18 mouse cellular contexts compared by ENCODE assay signal in genomic region chr10:62505224-62505983, GRCm38 (mm10). TPM values are rescaled to one million over a fixed set of nuclear protein-coding genes. Genes with fewer than 3 reads are reported as not detected.
A peak's percentile ranks its signal among the peaks of the same experiment; 100 is the strongest.
DNase-seq lines count a peak whose midpoint lies in the region; ATAC-seq and TF ChIP-seq lines count a peak whose summit lies in the region.
"Had no signal": no experiment of that assay in that cellular context is flagged by ENCODE, and none has a peak within 500 bp of the region (broad histone marks: within the 10 kb centered on the region; RNA-seq: fewer than 3 reads in every experiment).

No protein-coding gene starts in this region.

- peak overlapping the region; percentile 64; the same call in 1 of the 2 replicates for H3K4me3 ChIP-seq in heart, adult 2 months
- H3K4me3 ChIP-seq in heart, embryonic 11.5 days (ENCODE audit: low read depth, low read length): no peak overlapping the region
- peak overlapping the region; percentile 51 for H3K4me3 ChIP-seq in thymus, adult 2 months (ENCODE audit: control insufficient read depth, insufficient read depth, low read length)
- peak overlapping the region; percentile 34; the same call in 1 of the 2 replicates for H3K4me3 ChIP-seq in liver, embryonic 16.5 days (ENCODE audit: low read depth, low read length)
- H3K4me3 ChIP-seq: embryonic facial prominence, embryonic 13.5 days; forebrain, embryonic 12.5 days; hindbrain, embryonic 15.5 days; kidney, embryonic 15.5 days; lung, embryonic 15.5 days; midbrain, embryonic 13.5 days; neural tube, embryonic 12.5 days had no signal

- DNase-seq in heart, adult 2 months: no peak
- DNase-seq in thymus, adult 2 months: no peak
- no peak for DNase-seq in thymus, postnatal 25 days
- no peak for DNase-seq in adrenal gland, postnatal 4 days (ENCODE audit: low spot score in 2 of 2)
- DNase-seq in left cerebral cortex, postnatal 10 days (ENCODE audit: extremely low spot score in 1 of 2, low spot score in 2 of 2): no peak
- no peak for DNase-seq in ovary, adult 18-20 months (ENCODE audit: low spot score)
- DNase-seq: cerebellum, postnatal 14 days; right cerebral cortex, adult 18-20 months had no signal

- H3K9ac ChIP-seq in heart, adult 2 months (ENCODE audit: low read depth, low read length): no peak overlapping the region
- H3K9ac ChIP-seq in heart, embryonic 11.5 days (ENCODE audit: low read depth, low read length): no peak overlapping the region
- H3K9ac ChIP-seq in liver, embryonic 16.5 days (ENCODE audit: low read depth, low read length): peak overlapping the region; percentile 44; the same call in 1 of the 2 replicates
- H3K9ac ChIP-seq: embryonic facial prominence, embryonic 13.5 days; forebrain, embryonic 12.5 days; hindbrain, embryonic 15.5 days; kidney, embryonic 15.5 days; lung, embryonic 15.5 days; midbrain, embryonic 13.5 days; neural tube, embryonic 12.5 days had no signal

- H3K4me1 ChIP-seq in heart, adult 2 months (ENCODE audit: control insufficient read depth, insufficient read depth, low read length): peaks cover 12% of the 10 kb centered on the region
- peaks cover 3% of the 10 kb centered on the region; the same call in 1 of the 2 replicates for H3K4me1 ChIP-seq in heart, embryonic 11.5 days (ENCODE audit: control insufficient read depth, insufficient read depth, low read length)
- H3K4me1 ChIP-seq in thymus, adult 2 months (replicated peaks; ENCODE audit: control insufficient read depth, insufficient read depth, low read length): peaks cover 31% of the 10 kb centered on the region
- peaks cover 62% of the 10 kb centered on the region for H3K4me1 ChIP-seq in liver, embryonic 16.5 days (ENCODE audit: control insufficient read depth, low read depth, low read length)
- H3K4me1 ChIP-seq: midbrain, embryonic 13.5 days; neural tube, embryonic 12.5 days had no signal

- H3K27ac ChIP-seq in heart, adult 2 months: peak overlapping the region; percentile 97
- H3K27ac ChIP-seq in heart, embryonic 11.5 days (ENCODE audit: low read depth, low read length): no peak overlapping the region
- H3K27ac ChIP-seq in thymus, adult 2 months (ENCODE audit: control insufficient read depth, insufficient read depth, low read length): peak overlapping the region; percentile 99
- peak overlapping the region; percentile 76 for H3K27ac ChIP-seq in liver, embryonic 16.5 days (ENCODE audit: low read length)
- H3K27ac ChIP-seq: embryonic facial prominence, embryonic 13.5 days; forebrain, embryonic 12.5 days; hindbrain, embryonic 15.5 days; kidney, embryonic 15.5 days; layer of hippocampus, adult 2 months; lung, embryonic 15.5 days; midbrain, embryonic 13.5 days; neural tube, embryonic 12.5 days had no signal

- H3K36me3 ChIP-seq in heart, adult 2 months (ENCODE audit: control insufficient read depth, insufficient read depth, low read length): peaks cover 4% of the 10 kb centered on the region; the same call in 1 of the 2 replicates
- H3K36me3 ChIP-seq in heart, embryonic 11.5 days (ENCODE audit: control insufficient read depth, insufficient read depth, low read length): no peaks in the 10 kb centered on the region
- no peaks in the 10 kb centered on the region for H3K36me3 ChIP-seq in thymus, adult 2 months (ENCODE audit: control insufficient read depth, insufficient read depth, low read length)
- H3K36me3 ChIP-seq in liver, embryonic 16.5 days (ENCODE audit: control insufficient read depth, insufficient read depth): no peaks in the 10 kb centered on the region
- H3K36me3 ChIP-seq: embryonic facial prominence, embryonic 13.5 days; forebrain, embryonic 12.5 days; hindbrain, embryonic 15.5 days; kidney, embryonic 15.5 days; lung, embryonic 15.5 days; midbrain, embryonic 13.5 days; neural tube, embryonic 12.5 days had no signal

- H3K27me3 ChIP-seq in heart, adult 2 months (ENCODE audit: control insufficient read depth, insufficient read depth, low read length): no peaks in the 10 kb centered on the region
- no peaks in the 10 kb centered on the region for H3K27me3 ChIP-seq in heart, embryonic 11.5 days (ENCODE audit: control insufficient read depth, insufficient read depth, low read length)
- no peaks in the 10 kb centered on the region for H3K27me3 ChIP-seq in thymus, adult 2 months (ENCODE audit: control insufficient read depth, insufficient read depth, low read length)
- H3K27me3 ChIP-seq in liver, embryonic 16.5 days (ENCODE audit: control insufficient read depth, insufficient read depth, low read depth, low read length): no peaks in the 10 kb centered on the region
- H3K27me3 ChIP-seq: neural tube, embryonic 12.5 days had no signal

- TF ChIP-seq POLR2A in heart, adult 2 months (IDR thresholded peaks at IDR 0.05; ENCODE audit: insufficient read depth, low read depth, low read length): no peak
- no peak for TF ChIP-seq POLR2A in thymus, adult 2 months (IDR thresholded peaks at IDR 0.05; ENCODE audit: control insufficient read depth, extremely low read depth, insufficient read depth, low read length, poor library complexity)

- H3K4me2 ChIP-seq in heart, embryonic 11.5 days: no peak overlapping the region
- peak overlapping the region; percentile 79 for H3K4me2 ChIP-seq in liver, embryonic 16.5 days (ENCODE audit: low read depth, low read length)
- H3K4me2 ChIP-seq: embryonic facial prominence, embryonic 13.5 days; forebrain, embryonic 12.5 days; hindbrain, embryonic 15.5 days; kidney, embryonic 15.5 days; lung, embryonic 15.5 days; midbrain, embryonic 13.5 days; neural tube, embryonic 12.5 days had no signal

- H3K9me3 ChIP-seq in heart, embryonic 11.5 days (replicated peaks; ENCODE audit: control insufficient read depth, low read length): no peaks in the 10 kb centered on the region
- no peaks in the 10 kb centered on the region for H3K9me3 ChIP-seq in liver, embryonic 16.5 days (replicated peaks; ENCODE audit: control insufficient read depth, low read length)
- H3K9me3 ChIP-seq: embryonic facial prominence, embryonic 13.5 days; forebrain, embryonic 12.5 days; hindbrain, embryonic 15.5 days; kidney, embryonic 15.5 days; lung, embryonic 15.5 days; midbrain, embryonic 13.5 days; neural tube, embryonic 12.5 days had no signal

- H3K79me2 ChIP-seq in heart, adult 2 months (replicated peaks; ENCODE audit: control insufficient read depth, insufficient read depth, low read length): no peaks in the 10 kb centered on the region

- TF ChIP-seq EP300 in heart, adult 2 months (IDR thresholded peaks at IDR 0.05; ENCODE audit: insufficient read depth, low read depth, low read length): no peak

- intact Hi-C loops in heart, adult 2 months (cut with DNase I): no loop called here
- intact Hi-C loops in left cerebral cortex, postnatal 10 days (cut with DNase I): no loop called here

- no peak for ATAC-seq in heart, embryonic 11.5 days (replicated peaks; ENCODE audit: insufficient number of reproducible peaks, low FRiP score, low TSS enrichment)
- no peak for ATAC-seq in liver, embryonic 16.5 days (ENCODE audit: low read depth)
- ATAC-seq: midbrain, embryonic 13.5 days had no signal

- WGBS in heart, adult 2 months: 71% methylated on average over 9 of the region's 9 CpGs
- 77% methylated on average over 9 of the region's 9 CpGs for WGBS in heart, embryonic 11.5 days (ENCODE audit: insufficient replicate concordance)
- 32% methylated on average over 9 of the region's 9 CpGs for WGBS in thymus, adult 2 months
- WGBS in liver, embryonic 16.5 days (ENCODE audit: insufficient replicate concordance): 34% methylated on average over 9 of the region's 9 CpGs

- TF ChIP-seq CTCF in heart, adult 2 months (IDR thresholded peaks at IDR 0.05): no peak
- no peak for TF ChIP-seq CTCF in thymus, adult 2 months (IDR thresholded peaks at IDR 0.05; ENCODE audit: borderline replicate concordance, control insufficient read depth, extremely low read depth, insufficient read depth, low read length, poor library complexity)

RNA-seq across cellular contexts. Expression of gene Vps26a, which starts 18.8 kb away (rescaled TPM):
- total RNA-seq in heart, adult 2 months (2021): 10 to 100 TPM; 45.6 to 46.8 TPM
- 21.2 and 36.0 TPM in 2 replicates for polyA plus RNA-seq in heart, adult 2 months (2012; rRNA removed)
- 72.8 and 84.5 TPM in 2 replicates for polyA plus RNA-seq in heart, embryonic 11.5 days (2014; fragmentation: Nextera tagmentation; extraction: Ambion mirVana)
- 9.3 and 11.4 TPM in 2 replicates for polyA plus RNA-seq in thymus, adult 2 months (2012; rRNA removed)
- polyA plus RNA-seq in liver, embryonic 16.5 days (2015; fragmentation: Nextera tagmentation; extraction: Ambion mirVana): 38.0 and 44.0 TPM in 2 replicates
- total RNA-seq in adrenal gland, postnatal 4 days (2021): 10 to 100 TPM; 45.3 to 48.7 TPM
- 10 to 100 TPM; 46.3 to 47.9 TPM for total RNA-seq in left cerebral cortex, postnatal 10 days (2021)

RNA-seq across cellular contexts. Expression of gene Srgn, which starts 21.8 kb away (rescaled TPM):
- 10 to 100 TPM; 49.3 to 51.8 TPM for total RNA-seq in heart, adult 2 months (2021)
- 23.8 and 39.0 TPM in 2 replicates for polyA plus RNA-seq in heart, adult 2 months (2012; rRNA removed)
- polyA plus RNA-seq in heart, embryonic 11.5 days (2014; fragmentation: Nextera tagmentation; extraction: Ambion mirVana): 6.7 and 9.1 TPM in 2 replicates
- 94.3 and 107 TPM in 2 replicates for polyA plus RNA-seq in thymus, adult 2 months (2012; rRNA removed)
- polyA plus RNA-seq in liver, embryonic 16.5 days (2015; fragmentation: Nextera tagmentation; extraction: Ambion mirVana): 62.1 and 65.8 TPM in 2 replicates
- total RNA-seq in adrenal gland, postnatal 4 days (2021): 10 to 100 TPM; 23.9 to 38.9 TPM
- 1 to 10 TPM; 6.5 to 9.5 TPM for total RNA-seq in left cerebral cortex, postnatal 10 days (2021)

RNA-seq across cellular contexts. Expression of gene Supv3l1, which starts 55.9 kb away (rescaled TPM):
- total RNA-seq in heart, adult 2 months (2021): 10 to 100 TPM; 36.0 to 36.7 TPM
- polyA plus RNA-seq in heart, adult 2 months (2012; rRNA removed): 25.4 and 42.7 TPM in 2 replicates
- 31.9 and 32.5 TPM in 2 replicates for polyA plus RNA-seq in heart, embryonic 11.5 days (2014; fragmentation: Nextera tagmentation; extraction: Ambion mirVana)
- 20.1 and 21.2 TPM in 2 replicates for polyA plus RNA-seq in thymus, adult 2 months (2012; rRNA removed)
- 11.4 and 11.6 TPM in 2 replicates for polyA plus RNA-seq in liver, embryonic 16.5 days (2015; fragmentation: Nextera tagmentation; extraction: Ambion mirVana)
- total RNA-seq in adrenal gland, postnatal 4 days (2021): 10 to 100 TPM; 31.5 to 36.5 TPM
- total RNA-seq in left cerebral cortex, postnatal 10 days (2021): 10 to 100 TPM; 20.8 to 25.6 TPM

RNA-seq across cellular contexts. Expression of gene 4930507D05Rik, which starts 56.1 kb away (rescaled TPM):
- total RNA-seq in heart, adult 2 months (2021): under 1 TPM; 0.18 to 0.36 TPM
- polyA plus RNA-seq in heart, adult 2 months (2012; rRNA removed): 0.12 and 0.38 TPM in 2 replicates
- 0.54 and 1.0 TPM in 2 replicates for polyA plus RNA-seq in heart, embryonic 11.5 days (2014; fragmentation: Nextera tagmentation; extraction: Ambion mirVana)
- polyA plus RNA-seq in thymus, adult 2 months (2012; rRNA removed): 0.27 TPM in 1 of 2 replicates, not detected in the other
- 0.08 and 0.09 TPM in 2 replicates for polyA plus RNA-seq in liver, embryonic 16.5 days (2015; fragmentation: Nextera tagmentation; extraction: Ambion mirVana)
- under 1 TPM; 0.48 to 0.78 TPM for total RNA-seq in adrenal gland, postnatal 4 days (2021)
- 1 to 10 TPM; 2.7 to 3.0 TPM for total RNA-seq in left cerebral cortex, postnatal 10 days (2021)
